Mouse (Mus musculus) midbrain, embryonic 12.5 days (tissue): ENCODE results near the gene Sirt5. TPM values are rescaled to one million over a fixed set of nuclear protein-coding genes. Genes with fewer than 3 reads are reported as not detected.

ENCODE experiments used
- ATAC-seq: fragments of 200-750 bp; cut with Nextera tagmentation; 2 replicates; pipeline ENCODE4 v1.8.0; 2017; ENCODE audit warnings: low read depth, moderate TSS enrichment, moderate library complexity; ENCODE audit not compliant: low FRiP score
- H3K27ac ChIP-seq: fragments of 300-500 bp; sonication (generic); replicated peaks from 2 replicates; pipeline ENCODE4 v1.5.1; 2016; ENCODE audit warnings: mild to moderate bottlenecking
- H3K27me3 ChIP-seq: fragments of 300-500 bp; sonication (generic); 2 replicates; pipeline ENCODE4 v1.6.1; 2016; ENCODE audit warnings: mild to moderate bottlenecking
- H3K36me3 ChIP-seq: fragments of 300-500 bp; sonication (generic); 2 replicates; pipeline ENCODE4 v1.6.1; 2016
- H3K4me1 ChIP-seq: fragments of 300-500 bp; sonication (generic); 2 replicates; pipeline ENCODE4 v1.6.1; 2016
- H3K4me2 ChIP-seq: fragments of 300-500 bp; sonication (generic); replicated peaks from 2 replicates; pipeline ENCODE4 v1.6.1; 2016; ENCODE audit warnings: mild to moderate bottlenecking, moderate library complexity
- H3K4me3 ChIP-seq: fragments of 300-500 bp; sonication (generic); 2 replicates; pipeline ENCODE4 v1.5.1; 2016; ENCODE audit warnings: mild to moderate bottlenecking
- H3K9ac ChIP-seq: fragments of 300-500 bp; sonication (generic); replicated peaks from 2 replicates; pipeline ENCODE4 v1.6.1; 2016; ENCODE audit warnings: mild to moderate bottlenecking, moderate library complexity
- H3K9me3 ChIP-seq: fragments of 300-500 bp; sonication (generic); 2 replicates; pipeline ENCODE4 v1.6.1; 2016; ENCODE audit warnings: mild to moderate bottlenecking
- WGBS: fragments of 180-500 bp; shearing (Covaris S2); methylation state at CpG from one replicate; pipeline ENCODE4 v1.1.7; 2016; 5-methylcytosine and 5-hydroxymethylcytosine counted together
- polyA plus RNA-seq: library from polyadenylated mRNA; unstranded; fragments of >200 nt; fragmentation: Nextera tagmentation; extraction: Ambion mirVana; gene quantifications from 2 replicates; pipeline ENCODE4 v1.2.1, GENCODE M21; 2016

Sirt5 gene
- polyA plus RNA-seq, 1 experiment from 2014 or later: 34.1 TPM

DNA sequence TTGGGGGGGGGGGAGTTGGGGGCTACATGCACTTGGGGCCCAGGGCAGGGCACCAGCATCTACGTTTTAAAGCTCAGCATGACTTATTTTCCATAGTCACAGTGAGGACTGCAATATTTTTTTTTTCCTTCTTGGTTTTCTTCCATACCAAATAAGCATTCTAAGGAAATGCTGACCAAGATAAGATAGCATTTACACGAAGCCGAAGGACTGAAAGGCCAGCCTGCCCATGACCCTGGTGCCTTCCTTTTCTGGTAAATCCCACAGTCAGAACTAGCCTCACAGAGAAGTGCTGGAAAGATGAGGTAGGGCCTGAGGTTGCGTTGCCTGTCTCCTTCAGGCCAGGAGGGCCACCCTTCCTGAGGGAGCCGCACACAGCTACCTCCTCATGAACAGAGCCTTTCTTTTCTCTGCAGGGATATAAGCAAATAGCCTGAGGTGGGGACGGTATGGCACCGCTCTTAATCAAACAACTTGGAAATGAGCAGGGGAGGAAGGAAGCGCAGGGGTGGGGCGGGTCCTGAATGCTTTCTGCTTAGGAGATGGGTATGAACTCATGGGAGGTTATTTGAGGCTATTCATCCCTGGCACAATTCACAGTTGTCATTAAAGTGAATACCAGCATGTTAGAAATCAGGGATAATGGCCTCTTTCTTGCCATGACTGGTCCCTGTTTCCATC is 14.7 kb upstream of the Sirt5 start:
- ATAC-seq: no peak
- Histone ChIP-seq H3K4me3 (no peak overlapping the region), H3K4me2 (no peak overlapping the region), H3K4me1 (no peaks in the 10 kb centered on the region), H3K9me3 (no peaks in the 10 kb centered on the region), H3K27ac (no peak overlapping the region), H3K36me3 (no peaks in the 10 kb centered on the region), H3K27me3 (no peaks in the 10 kb centered on the region), H3K9ac (no peak overlapping the region)
- WGBS: 82% methylated on average over 9 of the region's 9 CpGs

DNA sequence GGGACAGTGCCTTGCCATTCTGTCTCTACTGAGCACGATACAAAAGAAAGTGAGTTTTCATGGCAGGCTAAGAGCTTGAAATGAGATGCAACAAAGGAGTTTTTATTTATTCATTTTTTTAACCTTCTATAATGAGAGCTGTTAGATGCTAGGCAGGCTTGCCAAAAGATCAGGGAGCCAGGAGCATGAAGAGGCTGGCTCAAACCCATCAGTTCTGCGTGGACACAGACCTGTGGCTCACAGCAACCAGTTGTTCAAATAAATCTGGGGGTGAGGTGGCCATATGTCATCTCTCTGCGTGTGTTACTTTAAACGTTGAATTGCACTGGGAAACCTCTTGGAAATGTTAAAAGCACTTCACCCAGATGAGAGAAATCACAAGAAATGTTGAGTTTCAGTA is 11.9 kb upstream of the Sirt5 start:
- Histone ChIP-seq H3K9ac (no peak overlapping the region), H3K36me3 (no peaks in the 10 kb centered on the region), H3K4me2 (no peak overlapping the region), H3K9me3 (no peaks in the 10 kb centered on the region), H3K4me3 (no peak overlapping the region), H3K4me1 (no peaks in the 10 kb centered on the region), H3K27ac (no peak overlapping the region), H3K27me3 (no peaks in the 10 kb centered on the region)
- ATAC-seq: no peak
- 73% methylated on average over 4 of the region's 4 CpGs for WGBS

DNA sequence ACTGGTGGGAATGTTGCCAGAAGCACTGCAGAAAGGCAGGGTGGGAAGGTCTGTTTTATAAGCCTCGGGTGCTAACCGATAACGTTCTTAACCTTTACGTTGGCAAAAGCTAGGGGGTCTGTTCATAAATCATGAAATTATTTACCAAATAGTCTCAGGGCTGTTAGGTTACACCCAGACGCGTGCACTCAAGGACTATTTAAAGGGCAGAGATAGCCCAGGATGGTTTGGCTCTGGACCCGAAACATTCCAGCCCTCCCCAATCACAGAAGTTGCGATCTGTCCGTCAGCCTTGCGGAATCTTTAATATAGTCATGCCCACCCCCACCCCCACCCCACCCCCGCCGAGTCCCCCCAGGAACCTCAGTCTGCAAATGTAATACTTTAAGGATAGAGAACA is 10.9 kb upstream of the Sirt5 start:
- no peak for ATAC-seq
- no peaks in the 10 kb centered on the region for H3K9me3 ChIP-seq
- no peaks in the 10 kb centered on the region for H3K36me3 ChIP-seq
- WGBS: 84% methylated on average over 12 of the region's 12 CpGs
- no peaks in the 10 kb centered on the region for H3K27me3 ChIP-seq
- no peak overlapping the region for H3K27ac ChIP-seq
- H3K4me2 ChIP-seq: no peak overlapping the region
- H3K4me3 ChIP-seq: no peak overlapping the region
- peaks cover 5% of the 10 kb centered on the region; the same call in 1 of the 2 replicates for H3K4me1 ChIP-seq
- H3K9ac ChIP-seq: no peak overlapping the region

DNA sequence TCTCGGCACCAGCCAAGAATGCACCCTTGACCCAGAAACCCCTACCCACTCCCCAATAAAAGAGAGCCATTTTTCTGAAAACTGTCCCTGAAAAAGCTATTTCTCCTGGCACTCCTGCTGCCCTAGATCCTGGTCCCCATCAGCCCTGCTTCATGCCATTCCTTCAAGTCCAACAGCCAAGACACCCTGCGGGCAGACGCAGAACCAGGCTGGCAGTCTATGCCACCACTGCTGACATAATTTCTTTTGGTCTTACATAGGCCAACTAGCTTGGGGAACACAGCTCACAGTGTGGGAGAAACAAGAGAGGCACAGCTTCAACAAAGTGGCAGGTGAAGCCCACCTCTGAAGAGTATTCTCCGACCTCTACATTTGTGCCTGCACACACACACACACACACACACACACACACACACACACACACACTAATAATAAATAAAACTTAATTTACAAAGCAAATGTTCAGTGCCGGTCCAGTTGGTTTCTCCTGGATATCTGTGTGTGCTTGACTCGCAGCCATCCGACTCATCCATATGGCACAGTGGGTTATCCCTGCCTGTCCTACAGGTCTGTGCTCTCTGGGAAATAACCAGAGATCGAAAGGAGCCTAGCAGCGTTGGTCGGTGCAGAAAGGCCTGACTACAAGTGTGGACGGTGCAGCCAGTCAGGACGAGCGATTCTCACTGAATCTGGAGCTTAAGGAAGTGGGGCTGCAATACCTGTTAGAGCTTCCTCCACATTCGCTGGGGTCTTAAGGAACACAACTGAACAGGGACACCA is 8.8 kb upstream of the Sirt5 start:
- 89% methylated on average over 14 of the region's 14 CpGs for WGBS
- no peaks in the 10 kb centered on the region for H3K9me3 ChIP-seq
- H3K27ac ChIP-seq: no peak overlapping the region
- no peaks in the 10 kb centered on the region for H3K27me3 ChIP-seq
- H3K4me1 ChIP-seq: peaks cover 5% of the 10 kb centered on the region; the same call in 1 of the 2 replicates
- no peak overlapping the region for H3K4me2 ChIP-seq
- H3K4me3 ChIP-seq: no peak overlapping the region
- no peaks in the 10 kb centered on the region for H3K36me3 ChIP-seq
- ATAC-seq: no peak
- no peak overlapping the region for H3K9ac ChIP-seq

DNA sequence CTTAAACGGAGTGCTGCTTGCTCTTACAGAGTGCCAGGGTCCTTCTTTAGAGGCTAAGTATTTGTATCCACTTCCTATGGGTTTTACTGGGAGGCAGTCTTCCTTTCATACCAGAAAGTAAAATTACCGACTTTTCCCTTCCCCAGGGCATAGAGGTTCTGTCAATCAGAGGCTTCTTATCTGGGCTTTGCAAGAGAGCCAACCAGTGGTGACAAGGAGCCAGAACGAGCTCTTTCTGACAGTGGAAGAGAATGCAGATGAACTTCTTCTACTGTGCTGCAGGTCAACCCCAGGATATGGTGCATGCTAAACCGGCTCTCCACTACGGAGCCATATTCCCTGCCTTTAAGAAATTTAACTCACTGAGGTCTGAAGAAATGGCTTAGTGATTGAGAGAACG is 4.8 kb upstream of the Sirt5 start:
- Histone ChIP-seq H3K27me3 (no peaks in the 10 kb centered on the region), H3K9me3 (no peaks in the 10 kb centered on the region), H3K4me2 (no peak overlapping the region), H3K27ac (no peak overlapping the region), H3K4me3 (no peak overlapping the region), H3K9ac (no peak overlapping the region), H3K4me1 (peaks cover 9% of the 10 kb centered on the region), H3K36me3 (no peaks in the 10 kb centered on the region)
- 70% methylated on average over 6 of the region's 6 CpGs for WGBS
- ATAC-seq: no peak

DNA sequence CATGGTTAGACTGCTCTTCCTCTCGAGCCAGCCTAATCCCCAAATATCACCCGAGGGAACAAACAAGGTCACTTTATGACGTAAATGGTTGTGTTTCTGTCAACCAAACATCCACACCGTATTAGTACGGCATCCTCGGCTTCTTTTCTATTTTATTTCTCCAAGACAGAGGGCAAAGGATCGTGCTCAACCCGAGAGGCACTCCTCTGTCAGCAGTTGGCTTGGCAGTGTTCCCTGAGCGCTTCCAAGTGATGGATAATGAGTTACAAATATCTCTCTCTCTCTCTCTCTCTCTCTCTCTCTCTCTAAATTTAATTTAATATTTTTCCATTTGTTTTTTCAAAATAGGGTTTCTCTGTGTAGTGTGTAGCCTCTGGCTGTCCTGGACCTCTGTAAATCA is 2.9 kb upstream of the Sirt5 start:
- Histone ChIP-seq H3K27ac (no peak overlapping the region), H3K4me2 (no peak overlapping the region), H3K4me1 (peaks cover 17% of the 10 kb centered on the region), H3K27me3 (no peaks in the 10 kb centered on the region), H3K36me3 (no peaks in the 10 kb centered on the region), H3K9me3 (no peaks in the 10 kb centered on the region), H3K4me3 (no peak overlapping the region), H3K9ac (no peak overlapping the region)
- 83% methylated on average over 9 of the region's 9 CpGs for WGBS
- ATAC-seq: no peak

DNA sequence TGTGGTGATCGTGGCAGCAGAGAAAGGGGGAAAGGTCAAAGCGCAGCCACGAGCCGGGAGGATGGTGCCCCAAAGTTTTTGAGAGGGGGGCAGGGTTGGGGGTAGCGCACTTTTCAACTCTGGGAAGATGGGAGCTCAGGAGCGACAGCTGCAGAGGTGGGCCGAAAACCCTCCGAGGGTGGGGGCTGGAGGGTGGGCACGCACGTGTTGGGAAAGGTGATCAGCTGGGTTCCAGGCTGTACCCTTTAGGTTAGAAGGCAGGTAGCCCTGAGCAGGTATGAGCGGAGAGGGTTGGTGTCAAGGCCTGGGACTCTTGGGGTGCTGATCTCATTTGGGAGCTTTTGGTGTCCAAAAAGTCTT is 509 bp downstream of the Sirt5 start:
- Histone ChIP-seq H3K27ac (peak overlapping the region; percentile 63), H3K4me2 (peak overlapping the region; percentile 73), H3K9me3 (no peaks in the 10 kb centered on the region), H3K9ac (peak overlapping the region; percentile 72), H3K27me3 (no peaks in the 10 kb centered on the region), H3K4me3 (peak overlapping the region; percentile 56), H3K4me1 (peaks cover 12% of the 10 kb centered on the region), H3K36me3 (peaks cover 3% of the 10 kb centered on the region; the same call in 1 of the 2 replicates)
- WGBS: 10% methylated on average over 11 of the region's 11 CpGs
- peak; percentile 59 for ATAC-seq

DNA sequence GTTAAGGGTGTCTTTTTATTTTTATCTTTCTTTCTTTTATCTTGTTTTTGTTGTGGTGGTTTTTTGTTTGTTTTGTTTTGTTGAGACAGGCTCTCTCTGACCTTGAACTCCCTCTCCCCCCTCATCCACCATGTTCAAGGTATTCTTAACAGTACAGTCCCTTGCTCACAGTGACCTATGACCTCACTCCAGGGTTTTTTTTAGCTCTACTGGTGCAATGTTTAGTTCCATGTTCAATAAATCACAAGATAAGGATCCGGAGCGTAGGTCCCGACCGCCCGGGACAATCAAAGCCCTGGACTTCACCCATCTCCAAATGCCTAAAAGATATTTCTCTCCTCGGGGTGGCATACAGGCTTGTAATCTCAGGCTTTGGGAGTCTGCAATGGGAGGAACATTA is 4.8 kb downstream of the Sirt5 start:
- H3K27me3 ChIP-seq: no peaks in the 10 kb centered on the region
- H3K27ac ChIP-seq: no peak overlapping the region
- 95% methylated on average over 6 of the region's 6 CpGs for WGBS

DNA sequence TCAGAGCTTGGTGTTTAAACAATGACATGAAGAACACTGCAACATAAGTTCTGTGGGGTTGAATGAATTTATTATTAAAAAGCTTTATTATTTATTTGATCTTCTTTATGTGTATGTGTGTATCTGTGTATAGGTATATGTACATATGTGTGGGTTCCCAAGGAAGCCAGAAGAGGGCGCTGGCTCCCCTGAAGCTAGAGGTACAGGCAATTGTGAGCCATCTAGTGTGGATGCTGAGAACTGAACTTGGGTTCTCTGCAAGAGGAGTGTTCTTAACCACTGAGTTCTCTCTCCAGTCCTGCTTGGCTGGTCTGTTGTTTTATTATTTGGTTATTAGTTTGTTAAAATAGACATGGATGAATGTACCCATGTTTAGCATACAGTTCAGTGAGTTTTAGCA is 7.6 kb downstream of the Sirt5 start:
- ATAC-seq: no peak
- 92% methylated on average over 1 of the region's 1 CpGs for WGBS
- Histone ChIP-seq H3K27ac (no peak overlapping the region), H3K36me3 (peaks cover 43% of the 10 kb centered on the region), H3K4me3 (no peak overlapping the region), H3K27me3 (no peaks in the 10 kb centered on the region), H3K4me1 (no peaks in the 10 kb centered on the region), H3K9ac (no peak overlapping the region), H3K9me3 (peaks cover 3% of the 10 kb centered on the region; the same call in 1 of the 2 replicates), H3K4me2 (no peak overlapping the region)

More for the DNA sequence above, 4.8 kb downstream of the Sirt5 start:
- Histone ChIP-seq H3K9me3 (peaks cover 3% of the 10 kb centered on the region; the same call in 1 of the 2 replicates), H3K4me1 (peaks cover 8% of the 10 kb centered on the region), H3K36me3 (peaks cover 26% of the 10 kb centered on the region), H3K4me3 (no peak overlapping the region), H3K9ac (no peak overlapping the region), H3K4me2 (no peak overlapping the region)
- no peak for ATAC-seq

DNA sequence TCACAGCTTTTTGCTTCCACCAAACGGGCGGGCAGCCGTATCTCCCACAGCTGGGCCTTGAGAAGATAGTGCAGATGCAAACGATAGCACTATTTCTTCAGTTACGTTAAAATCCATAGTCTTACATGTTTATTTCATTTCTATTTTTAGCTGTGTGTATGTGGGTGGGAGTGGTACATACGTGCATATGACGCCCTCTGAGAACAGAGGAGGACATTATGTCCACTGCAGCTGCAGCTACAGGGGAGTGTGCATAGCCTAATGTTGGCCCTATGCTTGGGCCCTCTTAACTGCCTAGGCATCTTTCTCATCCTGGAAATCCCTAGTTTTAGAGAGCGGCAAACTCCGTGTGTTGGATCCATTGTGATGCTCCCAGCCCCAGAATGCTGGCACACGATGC is 8.9 kb downstream of the Sirt5 start:
- 87% methylated on average over 10 of the region's 10 CpGs for WGBS

DNA sequence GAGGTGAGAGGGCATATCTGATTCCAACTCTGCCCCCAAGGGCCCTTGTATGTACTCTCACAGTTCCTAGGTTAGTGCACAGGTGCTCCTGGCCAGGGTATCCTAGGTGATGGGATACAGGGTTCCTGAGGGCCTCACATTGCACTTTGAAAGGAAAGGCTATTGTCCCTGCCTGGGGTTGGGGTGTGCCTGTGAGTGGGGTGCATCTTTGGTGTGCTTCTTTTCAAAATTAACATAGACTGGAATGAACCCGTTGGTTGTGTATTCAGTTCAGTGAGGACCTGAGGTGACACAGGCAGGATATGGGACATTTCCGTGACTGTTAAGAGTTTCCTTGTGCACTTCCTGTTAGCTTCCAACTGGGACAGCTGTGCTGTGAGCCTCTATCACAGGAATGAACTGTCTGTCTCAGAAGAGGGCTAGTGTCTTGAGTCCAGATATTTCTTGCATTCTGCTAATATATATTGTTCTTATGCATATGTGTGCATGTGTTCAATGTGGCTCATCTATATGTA is 9.7 kb downstream of the Sirt5 start:
- Histone ChIP-seq H3K4me2 (no peak overlapping the region), H3K9me3 (peaks cover 3% of the 10 kb centered on the region; the same call in 1 of the 2 replicates), H3K27me3 (no peaks in the 10 kb centered on the region), H3K36me3 (peaks cover 46% of the 10 kb centered on the region), H3K9ac (no peak overlapping the region), H3K4me1 (no peaks in the 10 kb centered on the region), H3K4me3 (no peak overlapping the region), H3K27ac (no peak overlapping the region)
- no peak for ATAC-seq
- 58% methylated on average over 2 of the region's 2 CpGs for WGBS

More for the DNA sequence above, 8.9 kb downstream of the Sirt5 start:
- no peaks in the 10 kb centered on the region for H3K4me1 ChIP-seq
- H3K27me3 ChIP-seq: no peaks in the 10 kb centered on the region
- no peak overlapping the region for H3K4me3 ChIP-seq
- no peak overlapping the region for H3K4me2 ChIP-seq
- H3K9ac ChIP-seq: no peak overlapping the region
- H3K9me3 ChIP-seq: peaks cover 3% of the 10 kb centered on the region; the same call in 1 of the 2 replicates
- H3K36me3 ChIP-seq: peaks cover 46% of the 10 kb centered on the region
- no peak overlapping the region for H3K27ac ChIP-seq
- ATAC-seq: no peak

DNA sequence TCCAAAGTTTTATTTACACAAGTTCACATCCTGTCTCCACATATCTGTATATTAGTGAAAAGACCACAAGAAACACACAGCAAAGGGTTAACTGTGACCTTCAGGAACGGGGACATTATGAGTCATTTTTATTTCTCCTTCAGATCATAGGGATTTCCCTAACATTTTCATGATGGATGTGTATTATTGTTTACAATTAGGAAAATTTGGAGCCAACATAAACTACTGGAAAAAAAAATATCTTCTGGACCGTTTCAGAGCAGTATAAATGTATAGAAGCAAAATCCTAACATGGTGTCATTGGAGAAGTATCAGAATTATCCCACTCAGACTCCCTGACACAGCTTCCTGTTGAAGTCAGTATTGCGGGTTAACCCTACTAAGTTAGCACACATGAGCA is 14.7 kb downstream of the Sirt5 start:
- no peak for ATAC-seq
- H3K9me3 ChIP-seq: no peaks in the 10 kb centered on the region
- no peak overlapping the region for H3K4me2 ChIP-seq
- H3K4me3 ChIP-seq: no peak overlapping the region
- no peak overlapping the region for H3K9ac ChIP-seq
- H3K4me1 ChIP-seq: no peaks in the 10 kb centered on the region
- H3K27ac ChIP-seq: no peak overlapping the region
- peaks cover 23% of the 10 kb centered on the region for H3K36me3 ChIP-seq
- WGBS: 85% methylated on average over 3 of the region's 3 CpGs
- no peaks in the 10 kb centered on the region for H3K27me3 ChIP-seq
